Mouse (Mus musculus): ENCODE measurements around the gene Lrrc31.

The Lrrc31 gene

GRCm38 (mm10) chr3:30690976-30691375 is 8.7 kb downstream of the Lrrc31 start:
- DNase-seq (ENCODE audit: low spot score), result no peak

GRCm38 (mm10) chr3:30687216-30687615 is 12.4 kb downstream of the Lrrc31 start:
- no peak for DNase-seq (ENCODE audit: low spot score)

GRCm38 (mm10) chr3:30683190-30683589 is 16.5 kb downstream of the Lrrc31 start:
- DNase-seq (ENCODE audit: low spot score), result no peak

GRCm38 (mm10) chr3:30658486-30658885 is 41.2 kb downstream of the Lrrc31 start:
- no peak for DNase-seq (ENCODE audit: low spot score)

- DNase-seq (ENCODE audit: low spot score), result no peak
Observed at GRCm38 (mm10) chr3:30655937-30656336, 43.7 kb downstream of the Lrrc31 start.

GRCm38 (mm10) chr3:30650062-30650841 is 49.4 kb downstream of the Lrrc31 start:
- peak; percentile 15 for DNase-seq (ENCODE audit: low spot score)

- no peak for DNase-seq (ENCODE audit: low spot score)
Observed at GRCm38 (mm10) chr3:30648466-30648865, 51.2 kb downstream of the Lrrc31 start.

- no peak for DNase-seq (ENCODE audit: low spot score)
Observed at GRCm38 (mm10) chr3:30647440-30648090, 52.1 kb downstream of the Lrrc31 start, which contains the start of gene Lrrc34. TSS of gene Lrrc34 (minus strand) at chr3:30647869.

GRCm38 (mm10) chr3:30646761-30647160 is 52.9 kb downstream of the Lrrc31 start:
- DNase-seq (ENCODE audit: low spot score), result no peak

- no peak for DNase-seq (ENCODE audit: low spot score)
Observed at GRCm38 (mm10) chr3:30644207-30644606, 55.4 kb downstream of the Lrrc31 start, which contains the start of gene Lrriq4. TSS of gene Lrriq4 (plus strand) at chr3:30644507.

GRCm38 (mm10) chr3:30635629-30636028 is 64.0 kb downstream of the Lrrc31 start:
- DNase-seq (ENCODE audit: low spot score), result no peak

GRCm38 (mm10) chr3:30633681-30634080 is 66.0 kb downstream of the Lrrc31 start:
- DNase-seq (ENCODE audit: low spot score), result no peak

Data from urinary bladder, postnatal 25 days (tissue).